Mouse (Mus musculus): ENCODE data around the gene Jtb.

DNA sequence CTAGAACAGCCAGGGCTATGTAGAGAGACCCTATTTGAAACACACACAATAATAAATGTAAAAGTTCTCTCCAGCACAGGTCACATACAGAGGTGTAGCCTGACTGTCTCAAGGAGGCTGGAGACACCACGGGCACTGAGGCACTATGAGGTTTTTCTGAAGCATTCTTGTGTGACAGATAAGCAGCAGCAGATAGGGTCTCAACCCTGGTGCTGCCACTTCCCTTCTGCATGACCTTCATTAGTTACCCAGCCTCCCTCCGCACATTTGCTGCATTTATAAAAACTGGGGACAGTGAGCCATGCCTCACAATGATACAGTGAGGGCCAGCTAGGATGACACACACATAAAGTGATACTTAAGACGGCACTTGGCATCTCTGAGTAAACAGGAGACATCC, 8.5 kb upstream of the Jtb start:
- TF ChIP-seq CTCF (IDR thresholded peaks at IDR 0.05) (no peak), EP300 (IDR thresholded peaks at IDR 0.05) (no peak)
